Comparison of ENCODE assay signal across 8 mouse cellular contexts in the genomic region with DNA sequence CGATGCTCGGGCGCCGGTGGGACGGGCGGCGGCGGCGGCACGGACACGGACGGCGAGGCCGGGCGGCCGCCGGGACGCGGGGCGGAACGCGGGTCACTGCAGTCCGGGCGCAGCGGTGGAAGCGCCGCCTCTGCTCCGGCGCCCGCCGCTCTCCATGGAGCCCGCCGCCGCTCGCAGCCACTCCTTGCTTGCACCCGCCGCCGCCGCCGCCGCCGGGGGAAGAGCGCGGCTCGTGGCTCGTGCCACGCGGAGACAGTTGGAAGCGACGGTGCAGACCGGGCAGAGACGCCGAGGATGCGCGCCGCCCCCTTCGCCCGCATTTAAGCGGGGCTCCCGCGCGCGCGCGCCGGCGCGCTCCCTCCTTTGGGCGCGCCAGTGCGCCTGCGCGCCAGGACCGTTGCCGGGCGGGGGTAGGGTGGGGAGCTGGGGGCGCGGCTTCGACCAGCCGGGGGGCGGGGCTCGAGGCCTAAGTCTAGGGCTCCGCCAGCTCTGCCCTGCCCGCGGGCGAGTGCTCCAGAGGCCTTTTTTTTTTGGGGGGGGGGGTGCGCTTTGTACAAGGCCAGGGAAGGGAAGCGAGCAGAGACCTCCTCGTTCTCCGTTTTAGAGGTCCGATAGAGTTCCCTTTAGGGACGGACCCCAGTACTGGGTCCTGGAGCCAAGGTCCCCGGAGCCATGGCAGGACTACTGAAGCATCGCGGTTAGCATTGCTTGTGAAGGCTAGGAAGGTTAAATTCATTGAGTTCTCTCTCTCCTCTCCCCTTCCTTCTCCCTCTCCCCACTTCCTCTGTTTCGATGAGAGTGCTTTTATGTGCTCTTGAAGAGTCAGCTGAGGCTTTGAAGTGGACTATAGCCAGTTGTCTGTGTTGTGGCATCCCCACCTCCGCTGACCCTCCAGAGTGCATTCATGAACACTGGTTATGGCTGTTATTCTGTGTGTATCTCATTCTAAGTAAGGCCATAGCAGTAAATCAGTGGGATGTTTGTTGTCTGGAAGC. TPM values are rescaled to one million over a fixed set of nuclear protein-coding genes. Genes with fewer than 3 reads are reported as not detected.
A peak's percentile ranks its signal among the peaks of the same experiment; 100 is the strongest.
DNase-seq lines count a peak whose midpoint lies in the region; ATAC-seq and TF ChIP-seq lines count a peak whose summit lies in the region.

Nudt4 (minus strand) TSS at position 296 of the 995 bp plus-strand sequence.

- 2% methylated on average over 61 of the region's 97 CpGs for WGBS in forebrain, embryonic 11.5 days
- 2% methylated on average over 76 of the region's 97 CpGs for WGBS in heart, embryonic 16.5 days
- 2% methylated on average over 76 of the region's 97 CpGs for WGBS in liver, postnatal 0 days (ENCODE audit: insufficient replicate concordance)
- 2% methylated on average over 46 of the region's 97 CpGs for WGBS in neural tube, embryonic 15.5 days

- H3K27me3 ChIP-seq in CH12.LX (replicated peaks): no peaks in the 10 kb centered on the region
- H3K27me3 ChIP-seq in forebrain, embryonic 11.5 days (ENCODE audit: control insufficient read depth, insufficient read depth, low read length): no peaks in the 10 kb centered on the region
- H3K27me3 ChIP-seq in heart, embryonic 16.5 days (ENCODE audit: control insufficient read depth, insufficient read depth, low read length): no peaks in the 10 kb centered on the region
- no peaks in the 10 kb centered on the region for H3K27me3 ChIP-seq in liver, postnatal 0 days (ENCODE audit: insufficient read depth, low read length)
- no peaks in the 10 kb centered on the region for H3K27me3 ChIP-seq in neural tube, embryonic 15.5 days (replicated peaks)

- TF ChIP-seq POLR2A in CH12.LX (IDR thresholded peaks at IDR 0.05; ENCODE audit: low read depth, low read length): peak; percentile 86

- H3K9ac ChIP-seq in CH12.LX (ENCODE audit: insufficient read depth, low read depth): peak within 1 kb of the TSS; percentile 79
- peak within 1 kb of the TSS; percentile 96 for H3K9ac ChIP-seq in forebrain, embryonic 11.5 days (ENCODE audit: low read length)
- H3K9ac ChIP-seq in heart, embryonic 16.5 days (ENCODE audit: low read length): peak within 1 kb of the TSS; percentile 98
- peak within 1 kb of the TSS; percentile 100 for H3K9ac ChIP-seq in liver, postnatal 0 days (replicated peaks)
- peak within 1 kb of the TSS; percentile 93 for H3K9ac ChIP-seq in neural tube, embryonic 15.5 days (replicated peaks)

- in situ Hi-C loops in CH12.LX (cut with MboI; ENCODE audit: low pct_ligation_motif_present, low pct_unique_long_range_greater_than_20kb, low sequenced_read_pairs): loop anchor here (25.0 kb wide), 1 partner anchor 473 kb away; no protein-coding TSS in a partner anchor

- peak within 1 kb of the TSS; percentile 80 to 92 (median 82) for H3K4me3 ChIP-seq in CH12.LX (replicated peaks in 1 of 3; ENCODE audit: low read depth in 2 of 3, low read length in 2 of 3, poor library complexity in 1 of 3)
- H3K4me3 ChIP-seq in forebrain, embryonic 11.5 days (ENCODE audit: low read depth, low read length): peak within 1 kb of the TSS; percentile 89
- peak within 1 kb of the TSS; percentile 94 for H3K4me3 ChIP-seq in heart, embryonic 16.5 days (ENCODE audit: low read length)
- H3K4me3 ChIP-seq in liver, postnatal 0 days (ENCODE audit: low read depth, low read length): peak within 1 kb of the TSS; percentile 100
- H3K4me3 ChIP-seq in neural tube, embryonic 15.5 days (replicated peaks): peak within 1 kb of the TSS; percentile 69

- H3K27ac ChIP-seq in CH12.LX (ENCODE audit: insufficient read depth, low read depth): peak within 1 kb of the TSS; percentile 37
- peak within 1 kb of the TSS; percentile 80 for H3K27ac ChIP-seq in forebrain, embryonic 11.5 days (ENCODE audit: low read depth, low read length)
- peak within 1 kb of the TSS; percentile 88 for H3K27ac ChIP-seq in heart, embryonic 16.5 days (ENCODE audit: low read length)
- peak within 1 kb of the TSS; percentile 98 for H3K27ac ChIP-seq in liver, postnatal 0 days (ENCODE audit: low read depth)
- H3K27ac ChIP-seq in neural tube, embryonic 15.5 days (replicated peaks): peak within 1 kb of the TSS; percentile 92

- dilution Hi-C loops in CH12.LX (cut with MboI; ENCODE audit: extremely low pct_ligation_motif_present, extremely low pct_unique_long_range_greater_than_20kb, low sequenced_read_pairs): no loop called here

- peaks cover 35% of the 10 kb centered on the region for H3K79me2 ChIP-seq in CH12.LX (replicated peaks; ENCODE audit: control insufficient read depth, extremely low read depth, insufficient read depth, poor library complexity, severe bottlenecking)

- DNase-seq in CH12.LX (ENCODE audit: extremely low read depth): peak; percentile 84
- peak; percentile 77 for DNase-seq in c-Kit-positive CD71-negative TER-119-negative erythroid progenitor cells, embryonic 14.5 days (ENCODE audit: low read depth)
- DNase-seq in forebrain, embryonic 11.5 days (ENCODE audit: low spot score): peak; percentile 95
- peak; percentile 85 to 95 for DNase-seq in kidney, postnatal 36 days
- peak; percentile 95 for DNase-seq in liver, postnatal 0 days
- DNase-seq in testis, postnatal 14 days (ENCODE audit: low spot score): peak; percentile 86

- ATAC-seq in forebrain, embryonic 11.5 days (replicated peaks; ENCODE audit: low FRiP score): peak; percentile 91
- ATAC-seq in heart, embryonic 16.5 days (replicated peaks; ENCODE audit: extremely low read depth, insufficient read depth, low FRiP score): peak; percentile 92
- ATAC-seq in liver, postnatal 0 days: peak; percentile 92
- ATAC-seq in neural tube, embryonic 15.5 days (ENCODE audit: low FRiP score): peak; percentile 94

- H3K4me1 ChIP-seq in CH12.LX (ENCODE audit: control insufficient read depth in 1 of 2, insufficient read depth in 2 of 2): peaks cover 7 to 36% of the 10 kb centered on the region in 2 experiments; a peak in 3 of 4 replicates
- peaks cover 8% of the 10 kb centered on the region; the same call in 1 of the 2 replicates for H3K4me1 ChIP-seq in forebrain, embryonic 11.5 days (replicated peaks; ENCODE audit: control insufficient read depth, insufficient read depth, low read length)
- H3K4me1 ChIP-seq in heart, embryonic 16.5 days (ENCODE audit: control insufficient read depth, insufficient read depth, low read length): peaks cover 27% of the 10 kb centered on the region
- H3K4me1 ChIP-seq in liver, postnatal 0 days (ENCODE audit: insufficient read depth): peaks cover 35% of the 10 kb centered on the region
- H3K4me1 ChIP-seq in neural tube, embryonic 15.5 days: peaks cover 45% of the 10 kb centered on the region

- peaks cover 0 to 5% of the 10 kb centered on the region in 2 experiments for H3K36me3 ChIP-seq in CH12.LX (replicated peaks in 1 of 2; ENCODE audit: control insufficient read depth in 1 of 2, insufficient read depth in 1 of 2, low read length in 1 of 2)
- no peaks in the 10 kb centered on the region for H3K36me3 ChIP-seq in forebrain, embryonic 11.5 days (ENCODE audit: control insufficient read depth, insufficient read depth, low read length)
- H3K36me3 ChIP-seq in heart, embryonic 16.5 days (ENCODE audit: control insufficient read depth, insufficient read depth): no peaks in the 10 kb centered on the region
- H3K36me3 ChIP-seq in liver, postnatal 0 days (replicated peaks; ENCODE audit: insufficient read depth, low read length): 0 out of 2 replicates have a peak, but pooled peaks cover 3% of the 10 kb centered on the region
- no peaks in the 10 kb centered on the region for H3K36me3 ChIP-seq in neural tube, embryonic 15.5 days

- no peak for TF ChIP-seq EP300 in CH12.LX (IDR thresholded peaks at IDR 0.05; ENCODE audit: low read length)
- TF ChIP-seq EP300 in liver, postnatal 0 days (IDR thresholded peaks at IDR 0.05; ENCODE audit: low read depth): no peak

- TF ChIP-seq RAD21 in CH12.LX (IDR thresholded peaks at IDR 0.05; ENCODE audit: low read depth, low read length): no peak

- H3K4me2 ChIP-seq in CH12.LX (ENCODE audit: insufficient read depth, low read depth, poor library complexity, severe bottlenecking): peak within 1 kb of the TSS; percentile 95
- peak within 1 kb of the TSS; percentile 68 for H3K4me2 ChIP-seq in forebrain, embryonic 11.5 days (ENCODE audit: low read depth, low read length, severe bottlenecking)
- H3K4me2 ChIP-seq in heart, embryonic 16.5 days (ENCODE audit: low read depth, low read length): peak within 1 kb of the TSS; percentile 76
- peak within 1 kb of the TSS; percentile 77 for H3K4me2 ChIP-seq in liver, postnatal 0 days (ENCODE audit: low read depth, low read length)
- H3K4me2 ChIP-seq in neural tube, embryonic 15.5 days: peak within 1 kb of the TSS; percentile 84

- no peak for TF ChIP-seq CTCF in CH12.LX (conservative IDR thresholded peaks at IDR 0.05 in 1 of 2, IDR thresholded peaks at IDR 0.05 in 1 of 2; ENCODE audit: low read depth in 2 of 2, low read length in 2 of 2)
- no peak for TF ChIP-seq CTCF in liver, postnatal 0 days (IDR thresholded peaks at IDR 0.05; ENCODE audit: low read depth)

- no peaks in the 10 kb centered on the region for H3K9me3 ChIP-seq in CH12.LX (replicated peaks; ENCODE audit: low read length)
- H3K9me3 ChIP-seq in forebrain, embryonic 11.5 days (ENCODE audit: control insufficient read depth, low read length): no peaks in the 10 kb centered on the region
- H3K9me3 ChIP-seq in heart, embryonic 16.5 days (replicated peaks; ENCODE audit: control insufficient read depth, low read length): no peaks in the 10 kb centered on the region
- no peaks in the 10 kb centered on the region for H3K9me3 ChIP-seq in liver, postnatal 0 days (ENCODE audit: low read length)
- no peaks in the 10 kb centered on the region for H3K9me3 ChIP-seq in neural tube, embryonic 15.5 days (replicated peaks)

TF ChIP-seq in CH12.LX, 34 proteins besides CTCF, POLR2A, EP300 and RAD21 (continues in another document):
- peak; percentile 64; the same call in 1 of the 2 replicates for TF ChIP-seq TBP (conservative IDR thresholded peaks at IDR 0.05; ENCODE audit: low read depth, low read length)
- TF ChIP-seq MXI1 (IDR thresholded peaks at IDR 0.05; ENCODE audit: low read depth, low read length): peak; percentile 55; the same call in 1 of the 2 replicates
- no peak for TF ChIP-seq GABPA (IDR thresholded peaks at IDR 0.05; ENCODE audit: insufficient replicate concordance, low read depth, low read length)
- TF ChIP-seq CHD2 (IDR thresholded peaks at IDR 0.05; ENCODE audit: low read length): peak; percentile 24; the same call in 1 of the 2 replicates
- no peak for TF ChIP-seq JUN (IDR thresholded peaks at IDR 0.05; ENCODE audit: insufficient read depth, low read depth, low read length)
- TF ChIP-seq ELF1 (IDR thresholded peaks at IDR 0.05; ENCODE audit: low read depth, low read length): 0 out of 2 replicates have a peak, but pooled peaks have one; percentile 15

RNA-seq across cellular contexts. Expression of gene Nudt4, which starts in this region (rescaled TPM):
- total RNA-seq in CH12.LX (2012; rRNA removed) (23.7 and 33.2 TPM in 2 replicates), CH12.LX (2014; rRNA removed) (38.0 and 39.2 TPM in 2 replicates)
- polyA plus RNA-seq in CH12.LX (2012; ENCODE audit: insufficient read length, low read depth): 61.1 and 67.4 TPM in 2 replicates
- 119 and 123 TPM in 2 replicates for polyA plus RNA-seq in forebrain, embryonic 11.5 days (2014; fragmentation: Nextera tagmentation; extraction: Ambion mirVana)
- polyA plus RNA-seq in heart, embryonic 16.5 days (2015; fragmentation: Nextera tagmentation; extraction: Ambion mirVana): 72.6 and 83.7 TPM in 2 replicates
- 52.9 and 56.7 TPM in 2 replicates for polyA plus RNA-seq in liver, postnatal 0 days (2015; fragmentation: Nextera tagmentation; extraction: Ambion mirVana)
- polyA plus RNA-seq in neural tube, embryonic 15.5 days (2015; fragmentation: Nextera tagmentation; extraction: Ambion mirVana): 73.5 and 75.5 TPM in 2 replicates

Comparison
In these comparisons a context has a peak if more than half of its experiments do, and no peak if none do; other contexts are left out.
1. Peak in every context shown above with its lines: DNase-seq, ATAC-seq, H3K4me3 ChIP-seq and H3K27ac ChIP-seq.
2. H3K27ac ChIP-seq: peak in every context shown above with its lines; median percentile 98 in liver, postnatal 0 days; 92 in neural tube, embryonic 15.5 days; 88 in heart, embryonic 16.5 days; 80 in forebrain, embryonic 11.5 days; 37 in CH12.LX.